Mouse (Mus musculus): ENCODE measurements at regions not wholly inside any gene's neighbourhood (a gene's known extent, or its start where the extent isn't known, plus 50 kb on each side); places are given as distances from the start of the nearest gene placed in this dataset.

DNA sequence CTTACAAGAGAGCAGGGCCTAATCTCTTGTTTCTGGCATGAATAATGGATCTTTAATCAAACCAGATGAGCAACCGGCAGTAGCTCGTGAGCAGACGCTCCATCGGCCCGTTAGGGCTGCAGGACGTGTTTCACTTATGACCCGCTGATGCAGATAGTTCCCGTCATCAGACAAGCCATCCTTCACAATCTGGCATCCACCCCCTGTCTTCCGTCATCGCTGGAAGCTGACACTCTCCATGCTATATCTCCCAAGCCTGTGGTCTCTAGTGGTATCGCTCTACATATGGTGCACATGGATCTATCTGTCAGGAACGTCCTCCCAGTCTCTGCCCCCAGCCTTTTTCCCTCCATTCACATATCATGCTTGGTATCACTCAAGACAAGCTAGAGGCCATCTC, 137.0 kb downstream of the Hlx start:
- TF ChIP-seq POLR2A (IDR thresholded peaks at IDR 0.05; ENCODE audit: borderline replicate concordance, control insufficient read depth, low read depth, low read length) (no peak), CTCF (IDR thresholded peaks at IDR 0.05; ENCODE audit: control insufficient read depth, insufficient read depth, low read length) (no peak)

Data from bone marrow, adult 2 months (tissue).